Mouse (Mus musculus) adipose tissue, adult 10 weeks (tissue): ENCODE data around the gene 1110065P20Rik. TPM values are rescaled to one million over a fixed set of nuclear protein-coding genes. Genes with fewer than 3 reads are reported as not detected.

Source experiments
- polyA plus RNA-seq: library from polyadenylated mRNA; stranded (reverse); fragments of 350-450 nt; fragmentation: Illumina TruSeq; extraction: RNeasy Lipid Tissue Mini Kit (QIAGEN cat#74804); gene quantifications from one replicate; pipeline ENCODE4 v1.2.3, GENCODE M21; 2014; ENCODE audit warnings: low read depth, low replicate concordance

1110065P20Rik gene
- polyA plus RNA-seq, result 62.5 TPM

DNA sequence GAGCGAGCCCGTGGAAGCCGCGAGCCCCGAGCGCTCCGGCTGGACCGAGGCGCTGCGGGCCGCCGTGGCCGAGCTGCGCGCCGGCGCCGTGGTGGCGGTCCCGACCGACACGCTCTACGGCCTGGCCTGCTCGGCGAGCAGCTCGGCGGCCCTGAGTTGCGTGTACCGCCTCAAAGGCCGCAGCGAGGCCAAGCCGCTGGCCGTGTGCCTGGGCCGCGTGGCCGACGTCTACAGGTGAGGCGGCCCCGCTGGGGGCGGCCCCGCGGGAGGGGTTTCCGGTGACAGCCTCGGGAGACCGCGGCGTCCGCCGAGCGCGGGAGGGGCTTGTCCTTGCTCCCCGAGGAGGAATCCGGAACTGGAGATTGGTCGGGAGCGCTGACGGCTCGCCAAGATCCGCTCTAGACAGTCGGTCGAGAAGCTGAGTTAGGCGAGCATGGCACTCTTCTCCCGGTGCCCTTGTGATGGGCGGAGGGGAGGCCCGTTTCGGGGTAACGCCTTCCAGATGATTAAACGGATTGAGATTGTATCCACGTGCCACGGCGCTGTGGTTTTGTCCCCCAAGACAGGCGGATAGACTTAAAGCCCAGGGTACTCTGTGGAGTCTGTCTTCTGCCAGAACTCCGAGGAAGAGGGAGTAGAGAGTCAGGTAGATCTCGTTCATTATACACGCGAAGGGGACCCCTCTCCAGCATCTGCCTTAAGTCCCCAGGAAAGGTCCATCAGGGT, at the start of gene 1110065P20Rik:
Gene 1110065P20Rik, minus strand, starts transcription at position 264 of the 726 bp plus-strand sequence.

DNA sequence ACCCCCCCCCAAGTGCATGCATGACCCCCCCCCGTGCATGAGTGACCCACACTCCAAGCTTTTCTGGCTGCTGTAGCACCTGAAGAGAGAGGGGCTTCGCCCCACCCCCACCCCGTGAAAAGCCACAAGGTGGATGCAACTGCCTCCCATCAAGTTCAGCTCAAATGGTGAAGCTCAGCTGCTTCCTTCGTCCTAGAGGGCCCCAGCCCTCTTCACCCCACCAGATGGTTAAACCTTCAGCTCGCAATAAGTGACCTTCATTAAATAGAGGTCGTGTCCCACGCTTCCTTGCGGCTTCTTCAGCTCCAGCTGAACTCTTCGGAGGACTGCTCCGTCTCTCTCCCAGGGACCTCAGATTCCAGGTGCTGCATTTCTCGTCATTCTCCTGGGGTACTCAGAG, 29.6 kb upstream of the 1110065P20Rik start, which contains the start of gene Epha10:
Gene Epha10, plus strand, starts transcription at position 301 of the 400 bp plus-strand sequence.

GRCm38 (mm10) chr4:124861283-124862188, 10.5 kb upstream of the 1110065P20Rik start, which contains the start of gene Maneal:
Gene Maneal, minus strand, starts transcription at chr4:124862171.

GRCm38 (mm10) chr4:124850261-124850913, 609 bp downstream of the 1110065P20Rik start, which contains the start of gene Yrdc:
Gene Yrdc, plus strand, starts transcription at chr4:124850679.

GRCm38 (mm10) chr4:124801552-124802308, 49.3 kb downstream of the 1110065P20Rik start, which contains the start of gene Mtf1:
Gene Mtf1, plus strand, starts transcription at chr4:124802104.

Other genes starting within 250 kb of the 1110065P20Rik start
- gene 3100002H09Rik, start 240.4 kb downstream of the 1110065P20Rik start, polyA plus RNA-seq, result not detected
- 3.3 TPM for gene Pou3f1, start 194.4 kb downstream of the 1110065P20Rik start, polyA plus RNA-seq
- 27.0 TPM for gene Utp11, start 157.6 kb downstream of the 1110065P20Rik start, polyA plus RNA-seq
- 7.3 TPM for gene Fhl3, start 150.5 kb downstream of the 1110065P20Rik start, polyA plus RNA-seq
- gene Sf3a3, start 136.4 kb downstream of the 1110065P20Rik start, polyA plus RNA-seq, result 34.0 TPM
- 26.5 TPM for gene Inpp5b, start 109.3 kb downstream of the 1110065P20Rik start, polyA plus RNA-seq
- 11.7 TPM for gene Mtf1, start 49.1 kb downstream of the 1110065P20Rik start, polyA plus RNA-seq
- gene Yrdc, start 517 bp downstream of the 1110065P20Rik start, polyA plus RNA-seq, result 31.5 TPM
- 0.35 TPM for gene Maneal, start 11.0 kb upstream of the 1110065P20Rik start, polyA plus RNA-seq
- gene Epha10, start 29.7 kb upstream of the 1110065P20Rik start, polyA plus RNA-seq, result 0.21 TPM
- 15.3 TPM for gene 9930104L06Rik, start 85.9 kb upstream of the 1110065P20Rik start, polyA plus RNA-seq
- 3.2 TPM for gene Cdca8, start 88.1 kb upstream of the 1110065P20Rik start, polyA plus RNA-seq
- 33.8 TPM for gene Rspo1, start 135.2 kb upstream of the 1110065P20Rik start, polyA plus RNA-seq
- gene Gnl2, start 165.4 kb upstream of the 1110065P20Rik start, polyA plus RNA-seq, result 57.5 TPM
- gene Dnali1, start 214.5 kb upstream of the 1110065P20Rik start, polyA plus RNA-seq, result 7.1 TPM
- gene Snip1, start 215.5 kb upstream of the 1110065P20Rik start, polyA plus RNA-seq, result 13.8 TPM
- gene Meaf6, start 233.9 kb upstream of the 1110065P20Rik start, polyA plus RNA-seq, result 38.4 TPM